Mouse (Mus musculus) cerebellum, postnatal 25 days (tissue): ENCODE results near the gene Piezo1.

ENCODE experiments used
- DNase-seq, 2 experiments: peaks; one replicate each; pipeline ENCODE4 v3.0.0; 2021; ENCODE audit warnings: mixed read lengths in 2 of 2

Piezo1 gene

GRCm38 (mm10) chr8:122451161-122451703, 99.9 kb downstream of the Piezo1 start:
- DNase-seq, result no peak

- DNase-seq, result no peak
Observed at GRCm38 (mm10) chr8:122445203-122445602, 105.9 kb downstream of the Piezo1 start.

- peak; percentile 76 to 80 for DNase-seq
Observed at GRCm38 (mm10) chr8:122444058-122444748, 106.9 kb downstream of the Piezo1 start.

GRCm38 (mm10) chr8:122443262-122444006, 107.7 kb downstream of the Piezo1 start, which contains the start of gene Mvd:
Gene Mvd, minus strand, starts transcription at chr8:122443422.
- DNase-seq, result peak; percentile 99

GRCm38 (mm10) chr8:122442781-122443180, 108.3 kb downstream of the Piezo1 start:
- no peak for DNase-seq

- no peak for DNase-seq
Observed at GRCm38 (mm10) chr8:122442356-122442755, 108.8 kb downstream of the Piezo1 start.

GRCm38 (mm10) chr8:122441326-122441725, 109.8 kb downstream of the Piezo1 start:
- peak in 1 of 2 experiments; percentile 36 for DNase-seq

- peak; percentile 84 for DNase-seq
Observed at GRCm38 (mm10) chr8:122439336-122439735, 111.8 kb downstream of the Piezo1 start.

- DNase-seq, result no peak
Observed at GRCm38 (mm10) chr8:122437708-122438331, 113.3 kb downstream of the Piezo1 start.

- DNase-seq, result no peak
Observed at GRCm38 (mm10) chr8:122436586-122437125, 114.5 kb downstream of the Piezo1 start.

GRCm38 (mm10) chr8:122436146-122436545, 115.0 kb downstream of the Piezo1 start:
- no peak for DNase-seq

- no peak for DNase-seq
Observed at GRCm38 (mm10) chr8:122435375-122435774, 115.8 kb downstream of the Piezo1 start.

GRCm38 (mm10) chr8:122433269-122433905, 117.7 kb downstream of the Piezo1 start:
- DNase-seq, result no peak

- DNase-seq, result peak; percentile 29 to 35
Observed at GRCm38 (mm10) chr8:122432443-122433268, 118.5 kb downstream of the Piezo1 start, which contains the start of gene Cyba. Gene Cyba, minus strand, starts transcription at chr8:122432930.
